Mouse (Mus musculus): ENCODE measurements at regions not wholly inside any gene's neighbourhood (a gene's known extent, or its start where the extent isn't known, plus 50 kb on each side); places are given as distances from the start of the nearest gene placed in this dataset.
A peak's percentile ranks its signal among the peaks of the same experiment; 100 is the strongest.

- DNase-seq (ENCODE audit: low spot score in 2 of 2), result no peak
These were observed 102.5 kb upstream of the 4930578C19Rik start for GRCm38 (mm10) chrX:18563676-18564075.

GRCm38 (mm10) chrX:18520246-18520980, 59.2 kb upstream of the 4930578C19Rik start:
- DNase-seq (ENCODE audit: low spot score in 2 of 2), result peak in 1 of 2 experiments; percentile 28

Measured in layer of hippocampus, postnatal 14 days (tissue).